Mouse (Mus musculus) megakaryocyte, adult 5-6 weeks (primary cell): ENCODE measurements around the gene Grik5. TPM values are rescaled to one million over a fixed set of nuclear protein-coding genes. Genes with fewer than 3 reads are reported as not detected.

Source experiments
- ATAC-seq: 2 replicates; pipeline ENCODE4 v1.8.0; 2016; ENCODE audit warnings: mild to moderate bottlenecking, inconsistent platforms; ENCODE audit not compliant: poor library complexity, severe bottlenecking
- total RNA-seq, 2 experiments: library from RNA; stranded (forward) in 1 of 2; stranded (reverse) in 1 of 2; fragments of 153-499, 151-499 nt in 1 of 2; fragments of 221-1000, 200-1000 nt in 1 of 2; gene quantifications; 2 replicates each; pipeline versions ENCODE4 v1.2.3 to v1.2.4; 2015 to 2017

The Grik5 gene
- total RNA-seq (2015) (1.1 and 1.6 TPM in 2 replicates), total RNA-seq (2017) (2.0 and 2.6 TPM in 2 replicates)

DNA sequence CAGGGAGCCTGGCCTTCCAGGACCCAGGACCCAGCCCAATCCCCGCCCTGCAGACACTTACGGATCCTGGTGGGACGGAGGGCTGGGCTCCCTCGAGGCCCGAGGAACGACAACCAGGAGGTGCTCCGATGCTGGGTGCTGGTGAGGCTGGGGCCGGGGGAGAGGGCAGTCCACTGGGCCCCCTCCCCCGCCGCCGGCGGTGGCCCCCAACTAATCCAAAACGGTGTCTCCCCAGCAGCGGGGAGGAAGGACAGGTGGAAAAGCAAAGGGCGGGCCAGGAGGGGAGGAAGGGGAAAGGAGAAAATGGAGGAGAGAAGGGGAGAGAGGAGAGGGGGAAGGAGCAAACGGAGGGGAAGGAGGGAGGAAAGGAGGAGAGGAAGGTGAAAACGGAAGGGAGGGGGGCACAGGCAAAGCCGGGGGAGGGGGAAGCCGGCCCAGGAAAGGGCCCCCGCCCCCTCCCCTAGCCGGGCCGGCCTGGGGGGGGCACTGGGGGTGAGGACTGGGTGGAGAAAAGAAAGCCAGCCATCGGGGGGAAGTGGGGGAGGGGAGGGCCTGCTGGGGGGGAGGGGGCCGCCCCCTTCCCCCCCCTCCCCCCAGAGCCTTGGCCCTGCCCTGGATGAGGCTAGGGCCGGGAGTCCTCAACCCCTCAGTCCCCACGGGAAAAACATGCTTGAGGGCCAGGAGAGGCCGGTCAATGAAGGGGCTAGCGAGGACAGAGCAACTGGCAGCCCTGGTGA is at the start of gene Grik5, which contains the start of gene Zfp574:
Grik5 (minus strand) TSS at position 368 of the 737 bp plus-strand sequence.
Zfp574 (plus strand) TSS at position 589 of the 737 bp plus-strand sequence.
- ATAC-seq: no peak

DNA sequence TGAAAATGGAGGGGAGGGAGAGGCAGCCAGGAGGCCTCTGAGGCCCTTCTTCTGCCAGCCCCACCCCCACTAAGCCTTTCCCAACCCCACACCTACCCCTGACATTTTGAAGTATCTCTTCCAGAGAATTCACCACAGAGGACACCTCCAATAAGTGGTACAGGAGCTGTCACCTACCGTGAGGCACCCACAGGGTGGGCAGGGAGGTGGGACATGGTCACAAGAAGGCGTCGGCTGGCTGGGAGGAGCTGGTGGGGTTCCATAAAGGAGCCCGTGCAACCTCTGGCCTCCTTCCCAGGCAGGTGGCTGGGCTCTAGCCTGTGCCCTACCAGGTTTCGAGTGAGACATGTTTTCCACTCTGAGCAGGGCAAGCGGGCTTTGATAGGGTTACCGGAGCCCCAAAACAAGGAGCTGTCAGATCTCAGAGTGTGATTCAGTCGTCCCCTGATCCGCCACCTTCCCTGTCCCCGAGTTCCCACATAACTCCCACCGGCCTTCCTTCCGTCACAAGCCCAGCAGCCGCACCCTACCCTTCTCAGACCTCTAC is 49.2 kb upstream of the Grik5 start:
- ATAC-seq: no peak

DNA sequence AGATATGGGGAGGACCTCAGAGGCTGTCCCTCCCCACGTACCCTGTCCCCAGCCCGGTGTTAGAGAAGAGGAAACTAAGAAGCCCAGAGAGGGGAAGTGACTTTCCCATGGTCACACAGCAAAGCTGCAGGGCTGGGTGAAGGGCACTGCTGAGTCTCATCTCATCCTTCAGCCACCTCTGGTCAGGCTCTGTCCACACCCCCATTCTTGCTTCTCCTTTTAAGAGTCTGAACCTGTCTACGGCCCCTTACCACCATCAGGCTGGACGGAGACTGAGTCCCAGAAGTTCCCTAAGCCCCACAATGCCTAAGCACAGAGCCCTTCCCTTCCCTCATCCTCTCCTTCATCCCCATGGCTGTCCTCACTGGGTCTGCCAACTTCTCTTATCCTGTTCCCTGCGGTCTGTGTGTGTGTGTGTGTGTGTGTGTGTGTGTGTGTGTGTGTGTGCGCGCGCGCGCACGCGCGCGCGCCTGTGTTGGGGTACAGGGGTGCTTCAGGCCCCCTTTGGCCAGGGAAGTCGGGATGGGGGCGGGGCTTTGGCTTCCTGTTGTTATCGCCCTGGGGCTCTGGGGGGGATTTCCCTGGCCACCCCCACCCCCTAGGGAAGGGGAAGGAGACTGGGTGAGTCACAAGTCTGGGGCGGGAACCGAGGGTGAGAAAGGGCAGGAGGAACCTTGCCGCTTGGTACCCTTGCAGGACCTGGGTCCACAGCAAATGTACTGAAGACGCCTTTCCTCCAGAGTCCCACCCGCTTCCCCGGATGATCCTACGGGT is 48.1 kb upstream of the Grik5 start:
- ATAC-seq: peak; percentile 84

DNA sequence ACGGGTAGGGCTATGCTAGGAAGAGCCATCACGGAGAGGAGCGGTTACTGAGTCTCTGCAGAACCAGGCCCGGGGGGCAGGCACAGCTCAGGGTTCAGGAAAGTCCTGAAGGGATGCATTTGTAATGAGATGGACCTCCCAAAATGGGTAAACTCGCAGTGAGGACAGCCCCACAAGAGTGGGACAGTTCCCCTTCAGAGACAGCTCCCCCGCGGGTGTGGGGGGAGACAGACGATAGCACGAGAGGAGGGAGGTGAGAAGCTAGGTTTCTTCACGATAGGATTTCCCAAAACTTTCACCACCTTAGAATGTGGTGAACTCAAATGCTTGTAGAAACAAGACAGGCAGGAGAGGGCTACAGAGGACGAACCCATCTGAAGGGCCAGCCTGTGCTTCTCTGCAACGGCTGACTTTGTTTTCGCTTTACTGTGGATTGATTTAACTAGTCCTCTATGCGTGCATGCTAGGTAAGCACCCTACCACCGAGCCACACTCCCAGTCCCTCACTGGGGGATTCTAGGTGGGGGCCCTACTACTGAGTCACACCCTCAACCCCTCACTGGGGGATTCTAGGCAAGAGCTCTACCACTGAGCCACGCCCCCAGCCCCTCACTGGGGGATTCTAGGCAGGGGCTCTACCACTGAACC is 40.9 kb upstream of the Grik5 start:
- no peak for ATAC-seq

DNA sequence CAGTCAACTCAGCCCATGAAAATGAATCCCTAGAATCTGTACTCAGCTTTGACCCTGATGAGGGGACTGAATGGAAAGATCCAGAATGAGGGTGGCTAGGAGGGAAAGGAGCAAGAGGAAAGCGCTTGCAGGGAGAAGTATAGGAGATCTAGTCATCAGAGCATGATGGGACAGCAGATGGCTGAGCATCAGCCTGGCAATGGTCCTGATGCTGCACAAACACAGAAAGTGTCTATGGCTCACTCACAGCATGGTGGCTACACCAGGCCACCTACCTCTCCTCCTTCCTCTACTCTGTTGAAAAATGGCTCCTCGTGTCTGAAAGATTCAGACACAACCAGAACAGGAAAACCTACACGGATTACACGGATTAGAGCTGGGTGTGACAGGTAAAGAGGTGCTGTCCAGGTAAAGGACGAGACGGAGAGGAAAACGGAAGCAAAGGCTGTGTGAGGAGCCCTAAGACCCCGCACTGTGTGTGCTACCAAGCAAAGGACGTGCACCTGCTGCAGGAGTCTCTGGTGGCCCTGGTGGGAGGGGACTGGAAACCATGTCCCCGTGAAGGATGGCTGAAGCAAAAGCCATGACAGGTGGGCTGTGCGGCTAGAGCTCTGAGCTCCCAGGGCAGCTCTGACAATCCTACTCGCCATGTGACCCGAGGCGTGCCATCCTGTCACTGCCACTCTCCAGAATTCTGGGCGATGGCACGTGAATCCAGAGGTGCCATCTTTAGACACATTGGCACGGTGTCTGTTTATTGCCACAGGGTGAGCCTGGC is 40.2 kb upstream of the Grik5 start:
- no peak for ATAC-seq

DNA sequence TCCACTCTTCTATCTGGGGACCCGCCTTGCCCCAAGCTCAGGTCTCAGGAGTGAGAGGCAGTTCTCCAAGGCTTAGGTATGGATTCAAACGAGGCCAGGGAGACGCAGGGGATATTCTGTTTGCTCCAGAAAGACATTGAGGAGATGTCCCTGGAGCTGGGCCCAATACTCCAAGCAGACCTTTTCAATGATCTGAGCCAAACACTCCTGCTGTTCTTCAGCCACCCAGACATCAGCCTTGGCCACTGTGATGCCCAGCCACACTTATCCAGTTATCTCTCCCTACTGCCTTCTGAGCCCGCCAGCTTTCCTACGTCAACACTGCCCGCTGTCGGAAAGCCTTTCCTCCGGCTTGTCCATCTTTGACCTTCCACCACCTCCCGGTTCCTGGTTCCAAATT is 38.2 kb upstream of the Grik5 start:
- ATAC-seq: no peak

DNA sequence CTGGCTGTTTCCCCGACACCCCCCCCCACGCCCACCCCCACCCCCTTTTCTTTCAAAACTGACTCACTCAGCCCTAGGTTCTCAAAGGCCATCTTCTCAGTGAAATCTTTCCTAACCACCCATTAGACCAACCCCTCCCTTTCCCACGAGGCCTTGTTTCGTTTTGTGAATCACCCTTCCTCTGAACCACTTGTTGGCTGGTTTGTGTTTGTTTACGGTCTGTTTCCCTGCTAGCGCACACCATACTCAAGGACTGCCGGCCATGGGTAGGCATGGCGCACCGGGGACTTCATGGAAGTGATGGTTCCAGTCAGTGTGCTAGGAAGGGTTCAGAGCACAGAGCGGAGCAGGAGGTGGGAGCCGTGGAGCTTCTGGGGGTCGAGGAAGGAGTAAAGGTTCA is 37.2 kb upstream of the Grik5 start:
- ATAC-seq: no peak; the same call in 1 of the 2 replicates

- peak; percentile 53 for ATAC-seq
These were observed 34.8 kb upstream of the Grik5 start for GRCm38 (mm10) chr7:25106790-25107502.

GRCm38 (mm10) chr7:25105411-25106160 is 33.4 kb upstream of the Grik5 start:
- peak; percentile 94 for ATAC-seq

- ATAC-seq: no peak
These were observed 27.4 kb upstream of the Grik5 start for GRCm38 (mm10) chr7:25099581-25099980.

DNA sequence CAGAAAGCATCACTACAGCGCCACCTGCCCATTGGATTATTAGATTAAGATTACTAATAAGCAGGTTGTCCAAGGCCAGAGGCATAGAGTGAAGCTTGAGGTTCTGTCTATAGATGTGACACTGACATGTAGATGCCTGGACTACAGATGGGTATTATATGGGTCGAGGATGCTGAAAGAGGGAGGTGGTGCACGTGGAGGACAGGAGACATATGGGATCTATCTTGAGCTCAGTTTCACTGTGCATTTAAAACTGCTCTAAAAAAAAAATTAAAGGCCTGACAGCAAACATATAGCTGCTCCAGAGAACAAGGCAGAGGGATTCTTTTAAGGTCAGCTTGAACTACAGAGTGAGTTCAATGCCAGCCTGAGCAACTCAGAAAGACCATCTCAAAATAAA is 26.0 kb upstream of the Grik5 start:
- no peak for ATAC-seq

DNA sequence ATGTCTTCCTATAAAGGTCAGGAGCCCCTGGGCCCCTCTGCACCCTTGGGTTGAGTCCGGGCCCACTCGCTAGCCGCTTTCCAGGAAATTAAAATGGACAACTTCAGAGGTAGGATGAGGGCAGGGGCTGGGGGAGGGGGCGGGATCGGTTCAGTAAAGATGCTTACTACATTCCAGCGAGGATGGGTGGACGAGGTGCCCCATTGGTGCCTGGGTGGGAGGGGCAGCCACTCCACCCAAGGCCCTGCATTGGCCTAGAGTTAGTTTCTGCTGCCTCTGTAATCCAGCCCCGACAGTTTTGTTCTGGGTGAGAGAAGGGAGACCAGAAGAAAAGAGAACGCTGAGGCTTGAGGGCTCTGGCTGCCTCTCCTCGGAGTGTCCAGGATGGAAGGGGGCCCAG is 17.7 kb upstream of the Grik5 start:
- ATAC-seq: no peak

DNA sequence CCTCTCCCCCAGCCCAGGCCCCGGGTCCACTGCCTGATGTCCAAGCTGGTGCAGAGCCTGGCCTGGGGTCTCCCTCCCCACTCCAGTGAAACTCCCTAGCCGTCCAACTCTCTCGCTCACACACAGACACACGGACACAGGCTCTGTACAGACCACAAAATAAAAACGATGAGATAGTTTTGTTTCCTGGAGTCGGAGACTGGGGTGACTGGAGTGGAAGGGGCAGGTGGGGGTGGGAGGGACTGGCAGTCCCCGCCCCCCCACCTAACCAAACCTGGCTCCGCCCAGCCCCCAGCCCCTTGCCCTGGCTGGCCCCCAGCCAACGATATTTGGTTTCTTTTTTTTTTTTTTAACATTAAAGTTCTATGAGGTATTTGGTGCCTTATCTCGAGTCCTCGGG is 16.8 kb upstream of the Grik5 start:
- no peak for ATAC-seq

GRCm38 (mm10) chr7:25088531-25088930 is 16.4 kb upstream of the Grik5 start:
- no peak for ATAC-seq

- ATAC-seq: no peak
These were observed 15.8 kb upstream of the Grik5 start for GRCm38 (mm10) chr7:25087972-25088371.

GRCm38 (mm10) chr7:25087256-25087912 is 15.2 kb upstream of the Grik5 start:
- ATAC-seq: no peak

- ATAC-seq: no peak
These were observed 14.5 kb upstream of the Grik5 start for GRCm38 (mm10) chr7:25086656-25087055.

DNA sequence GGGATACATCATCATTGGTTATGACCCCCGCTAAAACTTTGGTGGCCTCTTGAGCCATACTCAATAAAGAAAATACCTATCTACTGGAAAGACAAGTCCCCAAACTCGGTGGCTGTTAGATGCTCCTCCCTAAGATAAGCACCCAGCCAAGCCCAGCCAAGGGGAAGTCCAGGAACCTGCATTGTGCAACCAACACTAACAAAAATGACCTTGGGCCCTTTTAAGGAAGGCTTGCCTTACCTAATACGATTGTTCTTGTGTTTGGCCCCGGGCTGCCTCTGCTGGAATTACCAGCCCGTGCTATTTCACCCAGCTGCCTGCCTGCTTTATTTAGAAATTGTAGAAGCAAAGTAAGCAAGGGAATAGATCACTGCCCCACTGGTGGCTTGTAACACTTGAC is 12.5 kb upstream of the Grik5 start:
- peak; percentile 69 for ATAC-seq

DNA sequence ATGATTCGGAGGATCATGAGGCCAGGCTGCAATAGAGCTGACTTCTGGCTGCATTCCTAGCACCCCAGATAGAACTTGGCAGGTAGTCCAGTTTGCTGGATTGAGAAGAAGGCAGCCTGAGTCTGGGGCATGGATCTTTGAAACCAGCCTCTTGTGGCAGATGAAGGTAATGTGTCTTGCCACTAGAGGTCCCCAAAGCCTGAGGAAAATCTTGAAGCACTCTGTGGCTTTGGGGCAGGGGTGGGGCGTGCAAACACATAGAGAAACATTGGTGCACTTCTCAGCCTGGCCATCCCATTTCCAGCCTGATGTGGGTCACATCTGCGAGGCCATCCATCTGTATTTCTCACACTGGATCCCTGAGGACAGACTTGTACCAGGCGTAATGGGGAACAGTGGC is 10.4 kb upstream of the Grik5 start:
- ATAC-seq: peak; percentile 77
